Mouse (Mus musculus): ENCODE data around the gene Pde6d.

- TF ChIP-seq CTCF (IDR thresholded peaks at IDR 0.05; ENCODE audit: control insufficient read depth, insufficient read depth, low read length) (no peak), POLR2A (IDR thresholded peaks at IDR 0.05; ENCODE audit: borderline replicate concordance, control insufficient read depth, low read depth, low read length) (peak; percentile 78; the same call in 1 of the 2 replicates)
These were observed at the start of gene Pde6d, which contains the start of gene Cops7b for GRCm38 (mm10) chr1:86582451-86583096.
